Mouse (Mus musculus) forebrain, embryonic 11.5 days (tissue): ENCODE measurements at regions not wholly inside any gene's neighbourhood (a gene's known extent, or its start where the extent isn't known, plus 50 kb on each side); places are given as distances from the start of the nearest gene placed in this dataset.

Source experiments
- ATAC-seq: fragments of 200-750 bp; cut with Nextera tagmentation; replicated peaks from 2 replicates; pipeline ENCODE4 v1.8.0; 2017; ENCODE audit warnings: moderate TSS enrichment; ENCODE audit not compliant: low FRiP score
- DNase-seq: peaks from one replicate; pipeline ENCODE4 v3.0.0-alpha.2; 2017; ENCODE audit warnings: low spot score
- H3K27ac ChIP-seq: fragments of 300-500 bp; sonication (generic); 2 replicates; pipeline ENCODE4 v1.5.1; 2014; ENCODE audit warnings: low read depth, low read length
- H3K27me3 ChIP-seq: fragments of 300-500 bp; sonication (generic); 2 replicates; pipeline ENCODE4 v1.6.1; 2014; ENCODE audit warnings: mild to moderate bottlenecking, low read length, mixed read lengths; ENCODE audit not compliant: control insufficient read depth, insufficient read depth
- H3K36me3 ChIP-seq: fragments of 300-500 bp; sonication (generic); 2 replicates; pipeline ENCODE4 v1.6.1; 2014; ENCODE audit warnings: mild to moderate bottlenecking, low read length, moderate library complexity, mixed read lengths; ENCODE audit not compliant: control insufficient read depth, insufficient read depth
- H3K4me1 ChIP-seq: fragments of 300-500 bp; sonication (generic); replicated peaks from 2 replicates; pipeline ENCODE4 v1.6.1; 2014; ENCODE audit warnings: low read length, mixed read lengths; ENCODE audit not compliant: control insufficient read depth, insufficient read depth
- H3K4me2 ChIP-seq: fragments of 300-500 bp; sonication (generic); 2 replicates; pipeline ENCODE4 v1.6.1; 2014; ENCODE audit warnings: low read depth, mild to moderate bottlenecking, low read length, moderate library complexity, mixed read lengths; ENCODE audit not compliant: severe bottlenecking
- H3K4me3 ChIP-seq: fragments of 300-500 bp; sonication (generic); 2 replicates; pipeline ENCODE4 v1.5.1; 2014; ENCODE audit warnings: low read depth, low read length
- H3K9ac ChIP-seq: fragments of 300-500 bp; sonication (generic); 2 replicates; pipeline ENCODE4 v1.6.1; 2014; ENCODE audit warnings: low read length
- H3K9me3 ChIP-seq: fragments of 300-500 bp; sonication (generic); 2 replicates; pipeline ENCODE4 v1.6.1; 2016; ENCODE audit warnings: low read length, mixed read lengths; ENCODE audit not compliant: control insufficient read depth
- WGBS: fragments of 180-500 bp; shearing (Covaris S2); extraction: QIAGEN DNeasy Blood & Tissue Kit; methylation state at CpG from one replicate; pipeline ENCODE4 v1.1.7; 2014; 5-methylcytosine and 5-hydroxymethylcytosine counted together

- Histone ChIP-seq H3K27me3 (no peaks in the 10 kb centered on the region), H3K4me2 (no peak overlapping the region), H3K36me3 (no peaks in the 10 kb centered on the region), H3K9me3 (no peaks in the 10 kb centered on the region), H3K4me1 (no peaks in the 10 kb centered on the region), H3K9ac (no peak overlapping the region), H3K4me3 (no peak overlapping the region), H3K27ac (no peak overlapping the region)
- DNase-seq (no peak), ATAC-seq (no peak)
- WGBS = 59% methylated on average over 5 of the region's 5 CpGs
These were observed 225.1 kb downstream of the Aldoart1 start for GRCm38 (mm10) chr4:72627219-72627930.

GRCm38 (mm10) chr4:72605107-72605506 lies 247.3 kb downstream of the Aldoart1 start:
- H3K4me1 ChIP-seq = no peaks in the 10 kb centered on the region
- H3K9ac ChIP-seq = no peak overlapping the region
- H3K27ac ChIP-seq = no peak overlapping the region
- WGBS = 89% methylated on average over 4 of the region's 4 CpGs
- no peaks in the 10 kb centered on the region for H3K9me3 ChIP-seq
- H3K4me3 ChIP-seq = no peak overlapping the region
- DNase-seq = no peak
- H3K27me3 ChIP-seq = no peaks in the 10 kb centered on the region
- no peak overlapping the region for H3K4me2 ChIP-seq
- ATAC-seq = no peak
- no peaks in the 10 kb centered on the region for H3K36me3 ChIP-seq

GRCm38 (mm10) chr4:72595494-72595893 lies 256.9 kb downstream of the Aldoart1 start:
- Histone ChIP-seq H3K27ac (no peak overlapping the region), H3K4me2 (no peak overlapping the region), H3K9me3 (no peaks in the 10 kb centered on the region), H3K36me3 (no peaks in the 10 kb centered on the region), H3K27me3 (no peaks in the 10 kb centered on the region), H3K4me3 (no peak overlapping the region), H3K9ac (no peak overlapping the region), H3K4me1 (no peaks in the 10 kb centered on the region)
- 63% methylated on average over 2 of the region's 2 CpGs for WGBS
- DNase-seq = no peak
- ATAC-seq = no peak

- Histone ChIP-seq H3K36me3 (no peaks in the 10 kb centered on the region), H3K9ac (no peak overlapping the region), H3K4me2 (no peak overlapping the region), H3K27ac (no peak overlapping the region), H3K4me3 (no peak overlapping the region), H3K27me3 (no peaks in the 10 kb centered on the region), H3K9me3 (no peaks in the 10 kb centered on the region), H3K4me1 (no peaks in the 10 kb centered on the region)
- DNase-seq (no peak), ATAC-seq (no peak)
- WGBS = 83% methylated on average over 1 of the region's 1 CpGs
These were observed 260.3 kb downstream of the Aldoart1 start for GRCm38 (mm10) chr4:72592129-72592528.

- ATAC-seq (no peak), DNase-seq (no peak)
- Histone ChIP-seq H3K36me3 (no peaks in the 10 kb centered on the region), H3K4me3 (no peak overlapping the region), H3K4me2 (no peak overlapping the region), H3K9me3 (no peaks in the 10 kb centered on the region), H3K27ac (no peak overlapping the region), H3K9ac (no peak overlapping the region), H3K4me1 (no peaks in the 10 kb centered on the region), H3K27me3 (no peaks in the 10 kb centered on the region)
- WGBS = 89% methylated on average over 1 of the region's 1 CpGs
These were observed 277.5 kb downstream of the Aldoart1 start for GRCm38 (mm10) chr4:72574946-72575345.

- H3K4me1 ChIP-seq = no peaks in the 10 kb centered on the region
- no peak overlapping the region for H3K27ac ChIP-seq
- 46% methylated on average over 2 of the region's 2 CpGs for WGBS
- ATAC-seq (0 out of 2 replicates have a peak, but pooled peaks have one; percentile 64), DNase-seq (no peak)
- H3K36me3 ChIP-seq = no peaks in the 10 kb centered on the region
- no peaks in the 10 kb centered on the region for H3K27me3 ChIP-seq
- no peak overlapping the region for H3K4me3 ChIP-seq
- no peaks in the 10 kb centered on the region for H3K9me3 ChIP-seq
- H3K9ac ChIP-seq = no peak overlapping the region
- H3K4me2 ChIP-seq = no peak overlapping the region
These were observed 280.5 kb downstream of the Aldoart1 start for GRCm38 (mm10) chr4:72571924-72572323.

- Histone ChIP-seq H3K4me3 (no peak overlapping the region), H3K4me1 (no peaks in the 10 kb centered on the region), H3K4me2 (no peak overlapping the region), H3K9ac (no peak overlapping the region), H3K27ac (no peak overlapping the region), H3K27me3 (no peaks in the 10 kb centered on the region), H3K36me3 (no peaks in the 10 kb centered on the region), H3K9me3 (no peaks in the 10 kb centered on the region)
- 94% methylated on average over 3 of the region's 3 CpGs for WGBS
- DNase-seq = no peak
- no peak for ATAC-seq
These were observed 287.2 kb downstream of the Aldoart1 start for GRCm38 (mm10) chr4:72565186-72565585.

- 35% methylated on average over 4 of the region's 4 CpGs for WGBS
- H3K27me3 ChIP-seq = no peaks in the 10 kb centered on the region
- no peak overlapping the region for H3K4me3 ChIP-seq
- no peaks in the 10 kb centered on the region for H3K36me3 ChIP-seq
- no peaks in the 10 kb centered on the region for H3K9me3 ChIP-seq
- ATAC-seq (no peak), DNase-seq (no peak)
- no peak overlapping the region for H3K9ac ChIP-seq
- H3K27ac ChIP-seq = no peak overlapping the region
- H3K4me2 ChIP-seq = no peak overlapping the region
- no peaks in the 10 kb centered on the region for H3K4me1 ChIP-seq
These were observed 289.3 kb downstream of the Aldoart1 start for GRCm38 (mm10) chr4:72562909-72563676.

GRCm38 (mm10) chr4:72554276-72554675 lies 298.2 kb downstream of the Aldoart1 start:
- no peak overlapping the region for H3K27ac ChIP-seq
- no peaks in the 10 kb centered on the region for H3K36me3 ChIP-seq
- no peak overlapping the region for H3K4me3 ChIP-seq
- H3K9me3 ChIP-seq = no peaks in the 10 kb centered on the region
- ATAC-seq (no peak), DNase-seq (no peak)
- no peaks in the 10 kb centered on the region for H3K4me1 ChIP-seq
- H3K27me3 ChIP-seq = no peaks in the 10 kb centered on the region
- no peak overlapping the region for H3K9ac ChIP-seq
- no peak overlapping the region for H3K4me2 ChIP-seq
